Mouse (Mus musculus): Measurements from ENCODE around the gene Apobec3.
"Not testable (repeated sequence)": the region's sequence is repeated elsewhere in the genome, so short reads cannot be mapped to it uniquely, and the experiment has no call there.

Apobec3 gene

GRCm38 (mm10) chr15:79893824-79894123 lies 2.3 kb downstream of the Apobec3 start:
- in situ Hi-C loops (cut with MboI; ENCODE audit: unreplicated experiment in 2 of 2), result loop anchor here in 1 of 2 experiments (5.0 kb wide), 1 partner anchor 61 kb away; the partner anchor contains the start of genes Cbx6 and Npcd

GRCm38 (mm10) chr15:79894343-79894742 lies 2.9 kb downstream of the Apobec3 start:
- in situ Hi-C loops (cut with MboI; ENCODE audit: unreplicated experiment in 2 of 2), result loop anchor here in 1 of 2 experiments (5.0 kb wide), 1 partner anchor 62 kb away; the partner anchor contains the start of genes Cbx6 and Npcd

- in situ Hi-C loops (cut with MboI; ENCODE audit: unreplicated experiment in 2 of 2), result not testable (repeated sequence)
Measured at GRCm38 (mm10) chr15:79895221-79896079, 4.0 kb downstream of the Apobec3 start.

GRCm38 (mm10) chr15:79896080-79896725 lies 4.7 kb downstream of the Apobec3 start:
- in situ Hi-C loops (cut with MboI; ENCODE audit: unreplicated experiment in 2 of 2), result no loop called here

- in situ Hi-C loops (cut with MboI; ENCODE audit: unreplicated experiment in 2 of 2), result no loop called here
Measured at GRCm38 (mm10) chr15:79898988-79899387, 7.5 kb downstream of the Apobec3 start.

- in situ Hi-C loops (cut with MboI; ENCODE audit: unreplicated experiment in 2 of 2), result no loop called here
Measured at GRCm38 (mm10) chr15:79899828-79900510, 8.5 kb downstream of the Apobec3 start.

- in situ Hi-C loops (cut with MboI; ENCODE audit: unreplicated experiment in 2 of 2), result no loop called here
Measured at GRCm38 (mm10) chr15:79900751-79901150, 9.3 kb downstream of the Apobec3 start.

- in situ Hi-C loops (cut with MboI; ENCODE audit: unreplicated experiment in 2 of 2), result no loop called here
Measured at GRCm38 (mm10) chr15:79901399-79901798, 9.9 kb downstream of the Apobec3 start.

- in situ Hi-C loops (cut with MboI; ENCODE audit: unreplicated experiment in 2 of 2), result not testable (repeated sequence)
Measured at GRCm38 (mm10) chr15:79903081-79903480, 11.6 kb downstream of the Apobec3 start.

GRCm38 (mm10) chr15:79903963-79904362 lies 12.5 kb downstream of the Apobec3 start:
- in situ Hi-C loops (cut with MboI; ENCODE audit: unreplicated experiment in 2 of 2), result no loop called here

GRCm38 (mm10) chr15:79904678-79905077 lies 13.2 kb downstream of the Apobec3 start:
- in situ Hi-C loops (cut with MboI; ENCODE audit: unreplicated experiment in 2 of 2), result not testable (repeated sequence)

- in situ Hi-C loops (cut with MboI; ENCODE audit: unreplicated experiment in 2 of 2), result no loop called here
Measured at GRCm38 (mm10) chr15:79905211-79905610, 13.8 kb downstream of the Apobec3 start.

GRCm38 (mm10) chr15:79906855-79907254 lies 15.4 kb downstream of the Apobec3 start:
- in situ Hi-C loops (cut with MboI; ENCODE audit: unreplicated experiment in 2 of 2), result no loop called here

- in situ Hi-C loops (cut with MboI; ENCODE audit: unreplicated experiment in 2 of 2), result not testable (repeated sequence)
Measured at GRCm38 (mm10) chr15:79909006-79909405, 17.5 kb downstream of the Apobec3 start.

GRCm38 (mm10) chr15:79910812-79911211 lies 19.4 kb downstream of the Apobec3 start:
- in situ Hi-C loops (cut with MboI; ENCODE audit: unreplicated experiment in 2 of 2), result not testable (repeated sequence)

- in situ Hi-C loops (cut with MboI; ENCODE audit: unreplicated experiment in 2 of 2), result no loop called here
Measured at GRCm38 (mm10) chr15:79911339-79911738, 19.9 kb downstream of the Apobec3 start.

- in situ Hi-C loops (cut with MboI; ENCODE audit: unreplicated experiment in 2 of 2), result no loop called here
Measured at GRCm38 (mm10) chr15:79913761-79914346, 22.4 kb downstream of the Apobec3 start.

- in situ Hi-C loops (cut with MboI; ENCODE audit: unreplicated experiment in 2 of 2), result no loop called here
Measured at GRCm38 (mm10) chr15:79914357-79914756, 22.9 kb downstream of the Apobec3 start.

- in situ Hi-C loops (cut with MboI; ENCODE audit: unreplicated experiment in 2 of 2), result no loop called here
Measured at GRCm38 (mm10) chr15:79916150-79916549, 24.7 kb downstream of the Apobec3 start.

- in situ Hi-C loops (cut with MboI; ENCODE audit: unreplicated experiment in 2 of 2), result no loop called here
Measured at GRCm38 (mm10) chr15:79917111-79917720, 25.8 kb downstream of the Apobec3 start.

All from v-Abl transformed pro-B cells (cell line).